Mouse (Mus musculus): Measurements from ENCODE around the gene Gm20696.

- TF ChIP-seq MAFK (IDR thresholded peaks at IDR 0.05; ENCODE audit: insufficient read depth, low read depth, low read length) (no peak), HCFC1 (IDR thresholded peaks at IDR 0.05; ENCODE audit: borderline replicate concordance, insufficient read depth, low read length) (no peak), CHD2 (IDR thresholded peaks at IDR 0.05; ENCODE audit: low read depth, low read length) (no peak)
Measured at GRCm38 (mm10) chr6:99619466-99619865, 47.1 kb downstream of the Gm20696 start.
